Mouse (Mus musculus) embryonic facial prominence, embryonic 13.5 days (tissue): ENCODE measurements around the gene Efna5. TPM values are rescaled to one million over a fixed set of nuclear protein-coding genes. Genes with fewer than 3 reads are reported as not detected.

Source experiments
- ATAC-seq: fragments of 200-750 bp; cut with Nextera tagmentation; 2 replicates; pipeline ENCODE4 v1.8.0; 2017; ENCODE audit warnings: low read depth; ENCODE audit not compliant: insufficient number of reproducible peaks, insufficient read depth, low FRiP score, low TSS enrichment
- H3K27ac ChIP-seq: fragments of 300-500 bp; sonication (generic); 2 replicates; pipeline ENCODE4 v1.5.1; 2015; ENCODE audit warnings: moderate library complexity, mild to moderate bottlenecking, inconsistent platforms
- H3K27me3 ChIP-seq: fragments of 300-500 bp; sonication (generic); 2 replicates; pipeline ENCODE4 v1.6.1; 2015; ENCODE audit warnings: mild to moderate bottlenecking, inconsistent platforms
- H3K36me3 ChIP-seq: fragments of 300-500 bp; sonication (generic); 2 replicates; pipeline ENCODE4 v1.6.1; 2015; ENCODE audit warnings: mild to moderate bottlenecking, inconsistent platforms
- H3K4me1 ChIP-seq: fragments of 300-500 bp; sonication (generic); 2 replicates; pipeline ENCODE4 v1.6.1; 2015; ENCODE audit warnings: inconsistent platforms
- H3K4me2 ChIP-seq: fragments of 300-500 bp; sonication (generic); 2 replicates; pipeline ENCODE4 v1.6.1; 2015; ENCODE audit warnings: moderate library complexity, mild to moderate bottlenecking, inconsistent platforms
- H3K4me3 ChIP-seq: fragments of 300-500 bp; sonication (generic); 2 replicates; pipeline ENCODE4 v1.5.1; 2015; ENCODE audit warnings: mild to moderate bottlenecking, inconsistent platforms
- H3K9ac ChIP-seq: fragments of 300-500 bp; sonication (generic); 2 replicates; pipeline ENCODE4 v1.6.1; 2015; ENCODE audit warnings: mild to moderate bottlenecking, inconsistent platforms
- H3K9me3 ChIP-seq: fragments of 300-500 bp; sonication (generic); 2 replicates; pipeline ENCODE4 v1.6.1; 2016; ENCODE audit warnings: inconsistent platforms
- WGBS: fragments of 180-500 bp; shearing (Covaris S2); methylation state at CpG from one replicate; pipeline ENCODE4 v1.1.7; 2015; ENCODE audit warnings: mixed read lengths; 5-methylcytosine and 5-hydroxymethylcytosine counted together
- polyA plus RNA-seq: library from polyadenylated mRNA; unstranded; fragments of >200 nt; fragmentation: Nextera tagmentation; extraction: Ambion mirVana; gene quantifications from 2 replicates; pipeline ENCODE4 v1.2.1, GENCODE M21; 2015

Efna5 gene
- polyA plus RNA-seq, 1 experiment from 2014 or later: 109 TPM

DNA sequence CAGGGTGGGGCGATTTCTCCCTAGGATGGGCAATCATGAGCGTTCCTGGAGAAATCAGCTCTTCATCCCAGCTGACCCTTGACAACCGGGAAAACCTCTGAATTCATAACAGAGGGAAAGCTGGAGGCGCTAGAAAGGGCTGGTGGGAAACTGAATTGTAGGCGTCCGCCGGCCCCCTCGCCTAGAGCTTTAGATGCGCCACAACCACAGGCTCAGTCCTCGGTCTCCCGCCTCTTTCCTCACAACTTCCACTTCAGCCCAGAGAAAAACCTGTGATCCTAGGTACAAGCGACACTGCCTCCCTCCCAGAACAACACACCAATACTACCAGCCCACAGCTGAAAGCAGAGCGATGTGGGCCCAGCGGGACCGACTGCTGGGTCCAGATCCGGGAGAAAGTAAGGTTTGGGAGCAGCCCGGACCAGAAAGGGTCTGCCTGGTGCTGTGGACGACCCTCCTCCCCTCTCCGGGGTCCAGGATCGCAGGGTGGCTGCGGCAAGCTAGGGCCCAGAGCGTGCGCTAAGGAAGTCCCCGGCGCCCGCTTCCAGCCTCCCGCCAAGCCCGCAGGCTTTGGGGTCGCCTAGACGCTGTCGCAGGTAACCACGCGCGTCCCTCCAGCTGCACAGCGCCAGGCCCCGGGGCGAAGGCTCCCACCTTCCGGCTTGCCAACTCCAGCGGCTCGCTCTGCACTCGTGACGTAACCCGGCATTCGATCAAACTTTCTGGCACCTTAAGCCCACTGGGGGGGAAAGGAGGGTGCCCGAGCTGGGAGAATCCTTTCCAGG, 1.4 kb downstream of the Efna5 start:
- WGBS: under 1% methylated on average over 45 of the region's 45 CpGs
- peak overlapping the region; percentile 96 for H3K4me2 ChIP-seq
- no peaks in the 10 kb centered on the region for H3K36me3 ChIP-seq
- peak overlapping the region; percentile 89 for H3K4me3 ChIP-seq
- no peaks in the 10 kb centered on the region for H3K9me3 ChIP-seq
- peak overlapping the region; percentile 98 for H3K27ac ChIP-seq
- no peaks in the 10 kb centered on the region for H3K27me3 ChIP-seq
- ATAC-seq: no peak
- peaks cover 15% of the 10 kb centered on the region for H3K4me1 ChIP-seq
- H3K9ac ChIP-seq: peak overlapping the region; percentile 98

DNA sequence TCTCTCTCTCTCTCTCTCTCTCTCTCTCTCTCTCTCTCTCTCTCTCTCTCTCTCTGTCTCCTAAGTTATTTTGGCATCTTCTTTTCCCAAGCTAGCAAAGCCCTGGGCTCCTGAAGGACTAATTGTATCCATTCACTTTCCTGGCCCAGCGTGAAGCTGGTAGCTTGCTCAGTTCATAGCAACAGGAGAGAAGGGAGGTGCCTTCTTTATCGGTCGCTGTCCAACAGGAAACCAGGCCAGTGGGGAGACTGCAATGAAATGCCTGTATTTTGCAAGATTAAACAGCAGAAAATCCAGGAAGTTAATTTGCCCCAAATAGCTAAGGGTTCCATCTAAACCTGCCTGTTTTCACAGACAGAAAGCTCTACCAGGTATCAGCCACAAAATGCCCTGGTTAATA, 5.4 kb downstream of the Efna5 start:
- Histone ChIP-seq H3K9ac (no peak overlapping the region), H3K4me2 (peak overlapping the region; percentile 19), H3K27ac (no peak overlapping the region), H3K4me3 (0 out of 2 replicates have a peak overlapping the region, but pooled peaks have one; percentile 4), H3K27me3 (no peaks in the 10 kb centered on the region), H3K9me3 (no peaks in the 10 kb centered on the region), H3K36me3 (no peaks in the 10 kb centered on the region), H3K4me1 (peaks cover 35% of the 10 kb centered on the region)
- ATAC-seq: no peak
- 9% methylated on average over 3 of the region's 3 CpGs for WGBS

DNA sequence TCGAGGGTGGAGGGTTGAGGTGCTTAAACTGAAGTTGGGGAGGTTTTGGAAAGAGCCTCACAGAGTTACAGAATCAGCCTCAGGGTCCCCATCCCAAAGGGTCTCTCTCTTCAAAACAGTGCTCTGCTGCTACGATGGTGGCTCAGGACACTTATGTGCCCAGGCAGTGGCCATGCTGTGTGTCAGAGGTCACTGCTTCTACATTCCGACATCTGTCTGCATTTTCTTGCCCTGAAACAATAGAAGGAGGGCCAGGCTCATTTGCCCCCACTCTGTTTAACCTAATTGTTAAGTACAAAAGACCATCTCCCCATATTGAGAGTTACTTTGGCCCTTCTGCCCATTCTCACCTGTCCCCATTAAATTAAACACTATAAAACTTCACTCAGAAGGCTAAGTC, 9.2 kb downstream of the Efna5 start:
- Histone ChIP-seq H3K36me3 (no peaks in the 10 kb centered on the region), H3K27ac (no peak overlapping the region), H3K4me3 (no peak overlapping the region), H3K4me1 (peaks cover 36% of the 10 kb centered on the region), H3K27me3 (no peaks in the 10 kb centered on the region), H3K4me2 (no peak overlapping the region; the same call in 1 of the 2 replicates), H3K9me3 (no peaks in the 10 kb centered on the region), H3K9ac (no peak overlapping the region)
- ATAC-seq: no peak
- WGBS: 23% methylated on average over 3 of the region's 3 CpGs

DNA sequence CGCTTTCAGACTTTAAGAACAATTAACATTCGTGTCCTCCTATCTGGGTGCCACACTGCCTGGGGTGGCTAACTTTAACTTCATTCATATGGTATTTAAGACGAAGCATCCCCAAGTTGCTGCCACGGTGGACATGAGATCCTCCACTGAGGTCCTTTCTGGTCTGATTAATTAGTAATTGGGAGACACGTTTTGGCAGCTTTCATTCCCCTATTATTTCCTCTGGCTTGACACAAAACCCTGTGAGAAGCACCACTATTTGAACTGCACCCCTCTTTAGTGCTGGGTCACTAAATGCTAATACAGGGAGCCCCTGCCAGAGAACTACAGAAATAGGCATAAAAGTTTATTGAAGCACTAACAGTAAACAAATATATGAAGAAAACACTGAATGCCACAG, 9.9 kb downstream of the Efna5 start:
- WGBS: 46% methylated on average over 5 of the region's 5 CpGs
- H3K4me1 ChIP-seq: peaks cover 35% of the 10 kb centered on the region
- no peak for ATAC-seq
- H3K9ac ChIP-seq: no peak overlapping the region
- H3K36me3 ChIP-seq: no peaks in the 10 kb centered on the region
- H3K27ac ChIP-seq: no peak overlapping the region
- H3K4me3 ChIP-seq: no peak overlapping the region
- no peaks in the 10 kb centered on the region for H3K27me3 ChIP-seq
- no peaks in the 10 kb centered on the region for H3K9me3 ChIP-seq
- H3K4me2 ChIP-seq: no peak overlapping the region

DNA sequence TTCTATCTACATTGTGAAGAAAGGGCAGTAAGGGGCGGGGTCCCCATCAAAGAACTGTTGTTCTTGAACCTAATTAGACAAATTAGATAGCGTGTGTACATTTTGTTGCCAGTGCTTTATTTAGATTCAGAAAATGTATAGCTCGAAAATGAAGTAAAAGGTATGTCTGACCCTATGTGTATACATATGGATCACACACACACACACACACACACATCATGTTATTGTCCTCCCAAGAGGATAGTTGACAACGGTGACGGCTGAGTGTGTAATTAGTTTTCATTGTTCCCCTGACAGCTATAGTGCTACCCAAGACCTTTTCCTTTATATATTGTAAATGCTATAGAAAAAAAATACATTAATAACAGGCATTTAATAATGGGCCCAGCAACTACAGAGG, 10.7 kb downstream of the Efna5 start:
- Histone ChIP-seq H3K9me3 (no peaks in the 10 kb centered on the region), H3K4me3 (no peak overlapping the region), H3K27ac (no peak overlapping the region), H3K27me3 (no peaks in the 10 kb centered on the region), H3K4me2 (no peak overlapping the region), H3K36me3 (no peaks in the 10 kb centered on the region), H3K4me1 (peaks cover 33% of the 10 kb centered on the region), H3K9ac (no peak overlapping the region)
- ATAC-seq: no peak
- WGBS: 65% methylated on average over 5 of the region's 5 CpGs

DNA sequence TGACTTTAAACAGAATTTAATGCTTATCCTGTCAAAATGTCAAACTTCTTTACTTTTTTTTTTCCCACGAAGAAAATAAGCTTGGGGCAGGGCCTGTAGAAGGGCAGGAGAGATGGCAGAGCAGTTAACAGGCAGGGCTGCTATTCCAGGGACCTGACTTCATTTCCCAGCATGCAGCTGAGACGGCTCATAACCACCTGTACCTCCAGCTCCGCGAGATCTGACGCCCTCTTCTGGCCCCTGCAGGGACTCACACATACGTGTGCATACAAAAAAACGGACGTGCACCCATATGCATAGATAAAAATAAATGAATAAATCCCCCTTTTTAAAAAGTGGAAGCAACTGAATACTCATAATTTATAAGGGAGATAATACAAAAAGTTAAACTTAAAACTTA, 16.2 kb downstream of the Efna5 start:
- no peak overlapping the region for H3K9ac ChIP-seq
- H3K36me3 ChIP-seq: peaks cover 6% of the 10 kb centered on the region
- H3K4me3 ChIP-seq: no peak overlapping the region
- H3K4me2 ChIP-seq: no peak overlapping the region
- no peaks in the 10 kb centered on the region for H3K27me3 ChIP-seq
- WGBS: 85% methylated on average over 8 of the region's 8 CpGs
- no peak overlapping the region for H3K27ac ChIP-seq
- no peaks in the 10 kb centered on the region for H3K9me3 ChIP-seq
- no peak for ATAC-seq
- peaks cover 27% of the 10 kb centered on the region for H3K4me1 ChIP-seq

DNA sequence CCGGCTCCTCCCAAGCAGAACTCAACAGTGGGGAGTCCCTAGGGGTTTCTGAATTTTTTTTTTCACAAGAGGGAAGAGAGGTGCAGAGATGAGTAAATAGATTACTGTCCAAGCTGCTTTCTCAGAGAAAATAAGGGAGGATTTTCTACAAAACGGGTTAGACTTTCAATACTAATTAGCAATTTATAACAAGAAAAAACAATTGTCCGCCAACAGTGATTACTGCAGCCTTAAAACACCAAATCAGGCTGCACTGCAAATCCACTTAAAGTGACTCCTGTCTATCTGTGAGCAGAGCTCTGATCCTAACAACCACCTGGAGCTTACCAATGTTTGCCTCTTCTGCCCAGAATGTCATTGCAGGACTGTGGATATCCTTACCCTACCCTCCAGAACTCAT, 18.1 kb downstream of the Efna5 start:
- H3K4me1 ChIP-seq: peaks cover 22% of the 10 kb centered on the region
- 52% methylated on average over 3 of the region's 3 CpGs for WGBS
- no peaks in the 10 kb centered on the region for H3K9me3 ChIP-seq
- peak overlapping the region; percentile 27; the same call in 1 of the 2 replicates for H3K4me2 ChIP-seq
- no peak overlapping the region for H3K4me3 ChIP-seq
- peak overlapping the region; percentile 44; the same call in 1 of the 2 replicates for H3K27ac ChIP-seq
- no peaks in the 10 kb centered on the region for H3K27me3 ChIP-seq
- ATAC-seq: no peak
- peaks cover 6% of the 10 kb centered on the region for H3K36me3 ChIP-seq
- H3K9ac ChIP-seq: no peak overlapping the region

DNA sequence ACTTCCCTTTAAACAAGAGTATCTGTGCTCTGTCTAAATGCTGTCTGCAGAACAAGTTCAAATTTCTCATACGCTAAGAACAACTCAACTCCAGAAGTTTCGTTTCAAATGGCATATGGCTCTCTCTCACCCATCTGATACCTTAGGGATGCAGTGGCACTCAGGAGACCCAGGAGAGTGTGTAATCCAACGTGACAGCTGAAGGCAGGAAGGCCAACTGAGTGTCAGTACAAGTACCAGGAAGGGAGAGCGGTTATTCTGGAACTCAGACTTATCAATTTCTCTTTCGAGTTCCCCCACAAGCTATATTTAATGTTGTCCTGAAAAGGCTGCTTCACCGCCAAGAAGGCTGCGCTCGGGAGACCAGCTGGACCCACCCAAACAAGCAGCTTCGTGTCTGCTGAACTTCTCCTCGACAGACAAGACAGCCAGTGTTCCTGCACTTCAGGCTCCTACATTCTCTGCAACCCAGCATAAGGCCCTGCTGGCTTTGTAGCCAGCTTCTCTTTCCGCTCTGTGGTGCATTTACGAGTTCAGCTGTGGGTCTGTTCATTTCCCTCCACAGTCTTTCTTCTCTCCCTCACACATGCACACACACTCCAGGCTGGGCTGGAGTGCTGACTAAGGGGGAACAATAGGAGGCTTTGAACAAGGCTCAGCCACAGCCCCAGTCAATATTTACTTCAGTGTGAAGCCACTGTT, 18.7 kb downstream of the Efna5 start:
- Histone ChIP-seq H3K36me3 (peaks cover 6% of the 10 kb centered on the region), H3K27ac (peak overlapping the region; percentile 44; the same call in 1 of the 2 replicates), H3K27me3 (no peaks in the 10 kb centered on the region), H3K4me3 (no peak overlapping the region), H3K9me3 (no peaks in the 10 kb centered on the region), H3K4me1 (peaks cover 22% of the 10 kb centered on the region), H3K9ac (no peak overlapping the region), H3K4me2 (peak overlapping the region; percentile 27)
- no peak for ATAC-seq
- 26% methylated on average over 12 of the region's 12 CpGs for WGBS

DNA sequence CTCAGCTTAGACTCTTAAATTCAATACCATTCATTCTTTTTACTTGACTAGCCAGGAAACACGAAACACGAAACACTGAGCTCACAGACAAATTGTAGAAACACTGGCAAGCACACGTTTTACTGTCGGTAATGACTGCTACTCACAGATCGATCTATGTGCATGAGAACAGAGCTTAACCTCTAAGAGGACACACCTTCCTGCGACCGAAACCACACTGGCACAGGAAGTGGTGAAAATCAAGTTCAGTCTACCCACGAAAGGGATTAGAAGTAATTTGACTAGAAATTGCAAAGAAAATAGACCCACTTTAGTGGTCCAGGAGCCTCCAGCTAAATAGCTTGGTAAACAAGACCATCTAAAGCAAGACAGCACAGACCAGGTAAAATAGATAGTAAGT, 23.8 kb downstream of the Efna5 start:
- Histone ChIP-seq H3K36me3 (no peaks in the 10 kb centered on the region), H3K27me3 (no peaks in the 10 kb centered on the region), H3K4me3 (no peak overlapping the region), H3K9ac (no peak overlapping the region), H3K27ac (no peak overlapping the region), H3K9me3 (no peaks in the 10 kb centered on the region), H3K4me1 (peaks cover 23% of the 10 kb centered on the region), H3K4me2 (no peak overlapping the region)
- ATAC-seq: no peak
- 38% methylated on average over 8 of the region's 8 CpGs for WGBS

DNA sequence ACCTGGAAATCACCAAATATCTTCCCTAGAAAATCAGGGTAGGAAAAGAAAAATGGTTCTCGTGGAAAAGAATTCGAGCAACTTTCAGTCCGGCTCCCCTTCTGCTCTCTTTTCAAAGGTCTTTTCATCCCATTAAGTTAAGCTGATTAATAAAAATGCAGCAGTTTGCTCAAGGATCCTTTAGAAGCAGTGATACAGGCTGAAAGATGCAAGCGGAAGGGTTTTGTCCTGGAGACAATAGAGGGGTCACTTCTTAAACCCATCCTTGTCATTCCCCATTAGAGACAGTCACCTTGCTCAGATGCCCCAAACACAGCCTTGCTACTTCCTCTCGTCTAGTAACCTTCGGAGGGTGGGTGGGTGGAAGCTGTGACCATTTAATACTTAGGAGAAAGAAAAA, 27.4 kb downstream of the Efna5 start:
- H3K27ac ChIP-seq: no peak overlapping the region
- H3K4me3 ChIP-seq: no peak overlapping the region
- H3K4me2 ChIP-seq: no peak overlapping the region
- H3K36me3 ChIP-seq: no peaks in the 10 kb centered on the region
- peaks cover 29% of the 10 kb centered on the region for H3K4me1 ChIP-seq
- ATAC-seq: no peak
- H3K27me3 ChIP-seq: no peaks in the 10 kb centered on the region
- 14% methylated on average over 6 of the region's 6 CpGs for WGBS
- H3K9me3 ChIP-seq: no peaks in the 10 kb centered on the region
- H3K9ac ChIP-seq: 0 out of 2 replicates have a peak overlapping the region, but pooled peaks have one; percentile 2

DNA sequence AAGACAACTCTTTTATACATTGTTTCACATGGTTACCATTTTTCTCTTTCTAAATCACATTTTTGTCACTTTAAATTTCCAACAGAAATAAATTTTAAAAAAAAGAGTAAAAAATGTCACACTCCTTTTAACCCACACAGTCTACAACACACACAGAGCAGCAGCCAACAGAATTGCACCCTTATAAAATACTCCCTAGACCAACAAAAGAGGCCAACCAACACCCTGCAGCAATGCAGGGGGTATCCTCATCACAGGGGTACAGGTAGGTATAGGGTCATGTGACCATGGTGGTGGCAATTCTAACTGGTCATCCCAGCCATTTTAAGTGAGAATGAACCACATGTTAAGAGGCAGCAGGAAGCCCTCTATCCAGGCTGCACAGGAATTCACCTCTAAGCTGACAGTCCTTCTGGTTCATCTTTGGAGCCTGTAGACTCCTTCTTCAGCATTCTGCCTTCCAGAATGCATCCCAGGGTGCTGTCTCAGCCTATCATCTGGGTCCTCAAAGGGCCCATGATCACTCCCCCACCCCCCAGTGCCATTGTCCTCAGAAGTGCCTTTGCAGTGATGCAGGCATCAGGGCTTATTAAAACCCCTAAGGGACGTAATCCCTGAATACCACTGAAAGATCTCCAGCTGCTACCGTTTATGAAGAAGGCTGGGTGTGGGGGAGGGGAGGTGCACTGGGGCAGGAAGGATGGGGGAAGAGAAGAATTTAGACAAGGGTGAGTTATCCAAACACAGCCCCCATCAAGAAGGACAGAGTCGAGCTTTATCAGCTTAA, 28.1 kb downstream of the Efna5 start:
- H3K4me2 ChIP-seq: no peak overlapping the region
- ATAC-seq: no peak
- WGBS: 5% methylated on average over 3 of the region's 3 CpGs

More for the DNA sequence above, 28.1 kb downstream of the Efna5 start:
- Histone ChIP-seq H3K36me3 (no peaks in the 10 kb centered on the region), H3K4me3 (no peak overlapping the region), H3K4me1 (peaks cover 29% of the 10 kb centered on the region), H3K9ac (0 out of 2 replicates have a peak overlapping the region, but pooled peaks have one; percentile 2), H3K27ac (no peak overlapping the region), H3K9me3 (no peaks in the 10 kb centered on the region), H3K27me3 (no peaks in the 10 kb centered on the region)
